Mouse (Mus musculus) megakaryocyte, embryonic 14.5 days (primary cell): Measurements from ENCODE around the gene AC129217.1.
"Not testable (repeated sequence)": the region's sequence is repeated elsewhere in the genome, so short reads cannot be mapped to it uniquely, and the experiment has no call there.

ENCODE experiments used
- FLI1 ChIP-seq: IDR thresholded peaks from 2 replicates; pipeline ENCODE4 v1.6.1; 2012; ENCODE audit warnings: low read length, inconsistent platforms, mixed read lengths
- GATA1 ChIP-seq: IDR thresholded peaks from 3 replicates; pipeline ENCODE4 v1.6.1; 2012; ENCODE audit warnings: mixed read lengths, low read length, inconsistent platforms, borderline replicate concordance

- not testable (repeated sequence) for TF ChIP-seq GATA1, FLI1
Measured at GRCm38 (mm10) chr19:8836327-8836726, 6.8 kb downstream of the AC129217.1 start.
